Mouse (Mus musculus) heart, embryonic 14.5 days (tissue): ENCODE data around the gene Trim46. TPM values are rescaled to one million over a fixed set of nuclear protein-coding genes. Genes with fewer than 3 reads are reported as not detected.

ENCODE experiments used
- ATAC-seq: fragments of 200-750 bp; cut with Nextera tagmentation; 2 replicates; pipeline ENCODE4 v1.8.0; 2017; ENCODE audit warnings: low read depth, moderate TSS enrichment; ENCODE audit not compliant: insufficient number of reproducible peaks, insufficient read depth, low FRiP score
- H3K27ac ChIP-seq, 2 experiments: fragments of 200-500 bp in 1 of 2; fragments of 300-500 bp in 1 of 2; sonication (generic) in 1 of 2; replicated peaks in 1 of 2; 2 replicates each; pipeline ENCODE4 v1.5.1; 2012 to 2014; ENCODE audit warnings: low read depth in 2 of 2, low read length in 2 of 2, control low read depth in 1 of 2, mild to moderate bottlenecking in 1 of 2, mixed read lengths in 1 of 2; ENCODE audit not compliant: control insufficient read depth in 1 of 2, insufficient read depth in 1 of 2
- H3K27me3 ChIP-seq: fragments of 300-500 bp; sonication (generic); 2 replicates; pipeline ENCODE4 v1.6.1; 2014; ENCODE audit warnings: mild to moderate bottlenecking, low read length, control low read depth; ENCODE audit not compliant: control insufficient read depth, insufficient read depth
- H3K36me3 ChIP-seq: fragments of 300-500 bp; sonication (generic); 2 replicates; pipeline ENCODE4 v1.6.1; 2014; ENCODE audit warnings: mild to moderate bottlenecking, control low read depth, low read length, mixed read lengths; ENCODE audit not compliant: control insufficient read depth, insufficient read depth
- H3K4me1 ChIP-seq, 2 experiments: fragments of 200-500 bp in 1 of 2; fragments of 300-500 bp in 1 of 2; sonication (generic) in 1 of 2; 2 replicates each; pipeline ENCODE4 v1.6.1; 2012 to 2014; ENCODE audit warnings: low read length in 2 of 2, control low read depth in 1 of 2, mixed read lengths in 1 of 2; ENCODE audit not compliant: control insufficient read depth in 2 of 2, insufficient read depth in 2 of 2
- H3K4me2 ChIP-seq: fragments of 300-500 bp; sonication (generic); 2 replicates; pipeline ENCODE4 v1.6.1; 2014; ENCODE audit warnings: mild to moderate bottlenecking, low read length
- H3K4me3 ChIP-seq, 2 experiments: fragments of 200-500 bp in 1 of 2; fragments of 300-500 bp in 1 of 2; sonication (generic) in 1 of 2; 2 replicates each; pipeline ENCODE4 v1.5.1; 2012 to 2014; ENCODE audit warnings: low read length in 2 of 2, mild to moderate bottlenecking in 2 of 2, control low read depth in 1 of 2, low read depth in 1 of 2, moderate library complexity in 1 of 2; ENCODE audit not compliant: control insufficient read depth in 1 of 2, insufficient read depth in 1 of 2
- H3K9ac ChIP-seq: fragments of 300-500 bp; sonication (generic); 2 replicates; pipeline ENCODE4 v1.6.1; 2014; ENCODE audit warnings: mild to moderate bottlenecking, low read length
- H3K9me3 ChIP-seq: fragments of 300-500 bp; sonication (generic); 2 replicates; pipeline ENCODE4 v1.6.1; 2016; ENCODE audit warnings: low read length, control low read depth; ENCODE audit not compliant: control insufficient read depth
- WGBS: fragments of 180-500 bp; shearing (Covaris S2); extraction: QIAGEN DNeasy Blood & Tissue Kit; methylation state at CpG from one replicate; pipeline ENCODE4 v1.1.7; 2014; 5-methylcytosine and 5-hydroxymethylcytosine counted together
- polyA plus RNA-seq: library from polyadenylated mRNA; unstranded; fragments of >200 nt; fragmentation: Nextera tagmentation; extraction: Ambion mirVana; gene quantifications from 2 replicates; pipeline ENCODE4 v1.2.1, GENCODE M21; 2014

Gene Trim46
- polyA plus RNA-seq, 1 experiment from 2014 or later = 0.95 TPM

DNA sequence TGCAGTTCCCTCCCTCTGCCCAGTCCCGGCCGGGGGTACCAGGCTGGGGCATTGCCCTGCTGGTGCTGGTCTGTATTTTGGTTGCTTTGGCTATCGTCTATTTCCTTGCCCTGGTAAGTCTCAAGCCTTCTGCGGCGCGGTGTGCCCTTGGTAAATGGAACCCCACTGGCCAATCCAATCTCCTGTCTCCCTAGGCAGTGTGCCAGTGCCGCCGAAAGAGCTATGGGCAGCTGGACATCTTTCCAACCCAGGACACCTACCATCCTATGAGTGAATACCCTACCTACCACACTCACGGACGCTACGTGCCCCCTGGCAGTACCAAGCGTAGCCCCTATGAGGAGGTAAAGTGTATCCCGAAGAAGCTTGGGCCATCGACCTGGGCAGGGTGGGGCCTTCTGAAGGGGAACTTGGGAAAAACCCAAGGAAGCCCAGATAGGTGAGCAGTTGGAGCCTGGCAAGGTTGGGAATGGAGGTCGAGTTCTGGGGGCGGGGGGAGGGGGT is 14.3 kb downstream of the Trim46 start:
- no peak overlapping the region for H3K4me2 ChIP-seq
- H3K36me3 ChIP-seq = no peaks in the 10 kb centered on the region
- ATAC-seq = no peak
- no peaks in the 10 kb centered on the region for H3K9me3 ChIP-seq
- no peak overlapping the region for H3K9ac ChIP-seq
- H3K4me1 ChIP-seq = peaks cover 19 to 26% of the 10 kb centered on the region in 2 experiments
- no peak overlapping the region for H3K27ac ChIP-seq
- peaks cover 12% of the 10 kb centered on the region; the same call in 1 of the 2 replicates for H3K27me3 ChIP-seq
- no peak overlapping the region for H3K4me3 ChIP-seq
- WGBS = 67% methylated on average over 16 of the region's 16 CpGs

DNA sequence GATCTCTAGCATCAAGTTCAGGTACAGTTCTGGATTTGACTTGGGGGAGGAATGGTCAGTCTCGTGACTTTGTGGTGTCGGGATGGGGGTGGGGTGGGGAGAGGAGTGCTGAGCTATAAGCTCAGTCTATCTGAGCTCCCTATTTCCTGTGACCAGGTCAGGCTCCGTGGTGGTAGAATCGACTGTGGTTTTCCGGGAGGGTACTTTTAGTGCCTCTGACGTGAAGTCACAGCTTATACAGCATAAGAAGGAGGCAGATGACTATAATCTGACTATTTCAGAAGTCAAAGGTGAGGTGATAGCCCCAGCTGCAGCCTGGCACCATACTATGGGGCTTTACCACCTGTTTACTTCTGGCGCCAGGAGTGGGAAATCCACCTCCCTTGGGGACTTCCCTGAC is 14.8 kb downstream of the Trim46 start:
- Histone ChIP-seq H3K27me3 (peaks cover 17% of the 10 kb centered on the region; the same call in 1 of the 2 replicates), H3K4me3 (no peak overlapping the region), H3K9me3 (no peaks in the 10 kb centered on the region), H3K4me1 (peaks cover 19 to 28% of the 10 kb centered on the region in 2 experiments), H3K36me3 (no peaks in the 10 kb centered on the region), H3K9ac (no peak overlapping the region), H3K27ac (no peak overlapping the region), H3K4me2 (no peak overlapping the region)
- 49% methylated on average over 7 of the region's 7 CpGs for WGBS
- no peak for ATAC-seq

DNA sequence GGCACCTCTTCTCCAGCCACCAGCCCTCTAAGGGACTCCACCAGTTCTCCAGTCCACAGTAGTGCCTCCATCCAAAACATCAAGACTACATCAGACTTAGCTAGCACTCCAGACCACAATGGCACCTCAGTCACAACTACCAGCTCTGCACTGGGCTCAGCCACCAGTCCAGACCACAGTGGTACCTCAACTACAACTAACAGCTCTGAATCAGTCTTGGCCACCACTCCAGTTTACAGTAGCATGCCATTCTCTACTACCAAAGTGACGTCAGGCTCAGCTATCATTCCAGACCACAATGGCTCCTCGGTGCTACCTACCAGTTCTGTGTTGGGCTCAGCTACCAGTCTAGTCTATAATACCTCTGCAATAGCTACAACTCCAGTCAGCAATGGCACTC is 15.5 kb downstream of the Trim46 start:
- no peaks in the 10 kb centered on the region for H3K9me3 ChIP-seq
- peaks cover 19 to 28% of the 10 kb centered on the region in 2 experiments for H3K4me1 ChIP-seq
- H3K27me3 ChIP-seq = peaks cover 24% of the 10 kb centered on the region; the same call in 1 of the 2 replicates
- H3K4me2 ChIP-seq = no peak overlapping the region
- 82% methylated on average over 2 of the region's 2 CpGs for WGBS
- no peaks in the 10 kb centered on the region for H3K36me3 ChIP-seq
- ATAC-seq = no peak
- H3K27ac ChIP-seq = no peak overlapping the region
- no peak overlapping the region for H3K9ac ChIP-seq
- H3K4me3 ChIP-seq = no peak overlapping the region

DNA sequence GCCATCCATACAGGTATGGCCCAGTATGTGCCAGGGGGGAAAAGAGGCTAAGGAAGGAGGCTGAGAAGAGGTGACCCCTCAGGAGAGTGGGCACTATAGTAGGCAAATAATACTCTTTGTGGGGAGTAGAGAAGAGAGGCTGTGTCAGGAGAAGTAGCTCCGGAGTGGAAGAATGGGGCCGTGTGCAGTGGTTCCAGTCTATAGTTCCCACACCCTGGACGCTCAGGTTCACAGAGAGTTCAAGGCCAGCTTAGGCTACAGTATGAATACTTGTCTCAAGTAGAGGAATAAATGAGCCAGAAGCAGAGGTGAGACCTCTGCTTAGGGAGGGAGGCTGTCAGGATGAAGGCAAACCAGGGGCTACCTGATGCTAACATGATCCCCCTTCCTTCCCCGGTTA is 16.8 kb downstream of the Trim46 start:
- Histone ChIP-seq H3K36me3 (no peaks in the 10 kb centered on the region), H3K4me2 (0 out of 2 replicates have a peak overlapping the region, but pooled peaks have one; percentile 73), H3K9me3 (no peaks in the 10 kb centered on the region), H3K9ac (no peak overlapping the region), H3K27me3 (peaks cover 32% of the 10 kb centered on the region), H3K4me1 (peaks cover 19 to 28% of the 10 kb centered on the region in 2 experiments), H3K4me3 (no peak overlapping the region), H3K27ac (no peak overlapping the region)
- 63% methylated on average over 4 of the region's 4 CpGs for WGBS
- no peak for ATAC-seq

DNA sequence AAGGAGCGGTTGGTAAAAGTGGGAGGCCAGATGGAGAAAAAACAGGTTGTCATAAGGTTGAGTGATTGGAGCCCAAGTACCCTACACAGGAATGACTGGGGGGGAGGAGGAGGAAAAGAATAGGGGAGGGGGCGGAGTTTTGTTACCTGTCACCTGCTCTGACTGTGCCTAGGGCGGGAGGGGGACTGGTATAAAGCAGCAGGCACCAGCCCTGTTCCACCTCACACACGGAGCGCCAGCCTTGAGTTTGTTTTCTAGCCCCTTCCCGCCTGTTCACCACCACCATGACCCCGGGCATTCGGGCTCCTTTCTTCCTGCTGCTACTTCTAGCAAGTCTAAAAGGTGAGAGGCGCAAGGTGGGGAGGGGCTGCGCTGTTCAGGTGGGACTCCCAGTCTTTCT is 17.3 kb downstream of the Trim46 start, which contains the start of gene Muc1:
TSS of gene Muc1 (plus strand) at position 222 of the 400 bp plus-strand sequence.
- H3K4me1 ChIP-seq = peaks cover 19 to 27% of the 10 kb centered on the region in 2 experiments
- no peaks in the 10 kb centered on the region for H3K36me3 ChIP-seq
- no peak for ATAC-seq
- H3K9ac ChIP-seq = peak within 1 kb of the TSS; percentile 67
- no peaks in the 10 kb centered on the region for H3K9me3 ChIP-seq
- peak within 1 kb of the TSS; percentile 73 for H3K4me2 ChIP-seq
- H3K4me3 ChIP-seq = peak within 1 kb of the TSS; percentile 50 to 60
- H3K27me3 ChIP-seq = peaks cover 32% of the 10 kb centered on the region
- no peak within 1 kb of the TSS for H3K27ac ChIP-seq
- WGBS = 22% methylated on average over 10 of the region's 10 CpGs

DNA sequence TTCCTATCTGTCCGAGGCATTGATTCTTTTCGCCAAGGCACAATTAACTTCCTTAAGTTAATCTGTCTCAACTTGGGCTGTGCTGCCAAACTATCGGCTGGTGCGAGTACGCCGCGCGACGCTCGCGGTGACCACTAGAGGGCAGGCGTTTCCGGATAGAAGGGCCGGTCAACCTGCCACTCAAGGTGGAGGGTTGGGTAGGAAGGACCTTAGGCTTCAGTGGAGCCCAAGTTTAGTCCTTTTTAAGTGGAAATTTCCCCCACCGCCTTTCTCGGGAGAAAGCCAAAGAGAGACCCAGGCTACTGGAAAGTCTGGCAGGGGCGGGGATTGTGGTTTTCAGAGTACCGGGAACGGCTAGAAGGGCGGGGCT is 17.9 kb downstream of the Trim46 start:
- peak overlapping the region; percentile 73 for H3K4me2 ChIP-seq
- no peak overlapping the region for H3K27ac ChIP-seq
- WGBS = under 1% methylated on average over 20 of the region's 20 CpGs
- peaks cover 32% of the 10 kb centered on the region for H3K27me3 ChIP-seq
- H3K4me3 ChIP-seq = peak overlapping the region; percentile 50 to 60
- peak overlapping the region; percentile 67 for H3K9ac ChIP-seq
- no peaks in the 10 kb centered on the region for H3K9me3 ChIP-seq
- H3K36me3 ChIP-seq = no peaks in the 10 kb centered on the region
- peaks cover 13 to 21% of the 10 kb centered on the region in 2 experiments for H3K4me1 ChIP-seq
- ATAC-seq = peak; percentile 55; the same call in 1 of the 2 replicates

DNA sequence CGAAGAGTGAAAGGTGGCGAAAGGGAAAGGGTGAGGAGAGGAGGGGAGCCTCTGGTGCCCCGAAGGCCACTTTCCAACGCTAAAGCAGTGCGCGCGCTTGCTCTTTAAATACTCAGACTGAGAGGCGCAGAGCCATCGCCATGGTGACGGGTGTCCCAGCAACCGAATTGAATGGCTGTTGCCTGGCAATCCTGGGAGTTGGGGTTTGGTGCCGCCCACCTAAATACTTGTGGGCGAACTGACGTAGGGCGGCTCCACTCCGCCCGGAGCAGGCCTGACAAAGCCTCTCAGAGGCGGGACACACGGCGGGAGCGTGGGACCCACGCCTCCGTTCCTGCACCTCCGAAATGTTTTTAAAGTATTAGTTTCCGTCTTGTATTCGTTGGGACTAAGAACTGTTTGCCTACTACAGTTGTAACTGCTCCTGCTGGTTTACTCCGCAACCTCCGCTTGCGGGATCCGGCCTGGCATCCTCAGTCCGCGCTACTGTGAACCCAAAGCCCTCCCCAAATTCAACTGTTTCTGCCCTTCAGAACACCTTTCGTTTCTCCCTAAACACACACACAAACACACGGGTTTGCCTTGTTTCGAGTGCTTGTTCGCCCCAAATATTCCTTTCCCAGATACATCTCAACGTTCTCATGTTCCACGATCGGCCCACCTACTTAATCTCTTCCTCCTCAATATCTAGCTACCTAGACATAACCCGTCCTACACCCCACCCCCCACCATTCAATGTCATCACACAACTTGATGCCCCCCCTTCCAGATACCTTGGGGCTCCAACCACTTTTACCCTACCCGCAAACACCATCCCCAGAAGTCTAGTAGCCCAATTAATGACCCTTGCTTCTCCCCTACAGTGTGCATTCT is 18.6 kb downstream of the Trim46 start:
- peak overlapping the region; percentile 50 to 60 for H3K4me3 ChIP-seq
- H3K27me3 ChIP-seq = peaks cover 32% of the 10 kb centered on the region
- peak overlapping the region; percentile 49 for H3K9ac ChIP-seq
- no peaks in the 10 kb centered on the region for H3K9me3 ChIP-seq
- no peaks in the 10 kb centered on the region for H3K36me3 ChIP-seq
- ATAC-seq = peak; percentile 75
- H3K4me1 ChIP-seq = peaks cover 10 to 16% of the 10 kb centered on the region in 2 experiments
- peak overlapping the region; percentile 73 for H3K4me2 ChIP-seq
- WGBS = 5% methylated on average over 41 of the region's 41 CpGs
- peak overlapping the region; percentile 26 to 50; a peak in 2 of 4 replicates for H3K27ac ChIP-seq
